Mouse (Mus musculus): ENCODE results near the gene Csgalnact2. TPM values are rescaled to one million over a fixed set of nuclear protein-coding genes. Genes with fewer than 3 reads are reported as not detected.

The Csgalnact2 gene
- polyA plus RNA-seq, 1 experiment from 2014 or later: 6.3 TPM

GRCm38 (mm10) chr6:118150538-118150937 is 11.6 kb upstream of the Csgalnact2 start:
- no peaks in the 10 kb centered on the region for H3K36me3 ChIP-seq (replicated peaks; ENCODE audit: insufficient read depth, low read length)
- H3K27me3 ChIP-seq (ENCODE audit: insufficient read depth, low read length): no peaks in the 10 kb centered on the region
- H3K9me3 ChIP-seq (ENCODE audit: low read length): no peaks in the 10 kb centered on the region
- H3K9ac ChIP-seq (replicated peaks): no peak overlapping the region
- ATAC-seq: no peak
- H3K4me3 ChIP-seq (ENCODE audit: low read depth, low read length): no peak overlapping the region
- 59% methylated on average over 2 of the region's 2 CpGs for WGBS (ENCODE audit: insufficient replicate concordance)
- H3K4me1 ChIP-seq (ENCODE audit: insufficient read depth): no peaks in the 10 kb centered on the region
- TF ChIP-seq CTCF (IDR thresholded peaks at IDR 0.05; ENCODE audit: low read depth) (no peak), EP300 (IDR thresholded peaks at IDR 0.05; ENCODE audit: low read depth) (no peak)
- H3K4me2 ChIP-seq (ENCODE audit: low read depth, low read length): no peak overlapping the region
- no peak overlapping the region for H3K27ac ChIP-seq (ENCODE audit: low read depth)
- no peak for DNase-seq

GRCm38 (mm10) chr6:118150128-118150527 is 11.2 kb upstream of the Csgalnact2 start:
- 68% methylated on average over 4 of the region's 4 CpGs for WGBS (ENCODE audit: insufficient replicate concordance)
- DNase-seq: no peak

GRCm38 (mm10) chr6:118140961-118141360 is 2.0 kb upstream of the Csgalnact2 start:
- no peak for DNase-seq
- Histone ChIP-seq H3K4me1 (ENCODE audit: insufficient read depth) (no peaks in the 10 kb centered on the region; the same call in 1 of the 2 replicates), H3K9ac (replicated peaks) (no peak overlapping the region), H3K9me3 (ENCODE audit: low read length) (peaks cover 7% of the 10 kb centered on the region; the same call in 1 of the 2 replicates), H3K27me3 (ENCODE audit: insufficient read depth, low read length) (no peaks in the 10 kb centered on the region), H3K4me3 (ENCODE audit: low read depth, low read length) (no peak overlapping the region), H3K36me3 (replicated peaks; ENCODE audit: insufficient read depth, low read length) (no peaks in the 10 kb centered on the region), H3K27ac (ENCODE audit: low read depth) (no peak overlapping the region), H3K4me2 (ENCODE audit: low read depth, low read length) (no peak overlapping the region)
- TF ChIP-seq EP300 (IDR thresholded peaks at IDR 0.05; ENCODE audit: low read depth): no peak
- TF ChIP-seq CTCF (IDR thresholded peaks at IDR 0.05; ENCODE audit: low read depth): no peak
- WGBS (ENCODE audit: insufficient replicate concordance): 58% methylated on average over 6 of the region's 6 CpGs
- ATAC-seq: no peak

More at GRCm38 (mm10) chr6:118150128-118150527, 11.2 kb upstream of the Csgalnact2 start:
- no peak for ATAC-seq
- Histone ChIP-seq H3K36me3 (replicated peaks; ENCODE audit: insufficient read depth, low read length) (no peaks in the 10 kb centered on the region), H3K27ac (ENCODE audit: low read depth) (no peak overlapping the region), H3K4me2 (ENCODE audit: low read depth, low read length) (no peak overlapping the region), H3K27me3 (ENCODE audit: insufficient read depth, low read length) (no peaks in the 10 kb centered on the region), H3K4me1 (ENCODE audit: insufficient read depth) (no peaks in the 10 kb centered on the region), H3K9ac (replicated peaks) (no peak overlapping the region), H3K9me3 (ENCODE audit: low read length) (no peaks in the 10 kb centered on the region), H3K4me3 (ENCODE audit: low read depth, low read length) (no peak overlapping the region)
- TF ChIP-seq EP300 (IDR thresholded peaks at IDR 0.05; ENCODE audit: low read depth) (no peak), CTCF (IDR thresholded peaks at IDR 0.05; ENCODE audit: low read depth) (no peak)

- TF ChIP-seq EP300 (IDR thresholded peaks at IDR 0.05; ENCODE audit: low read depth) (no peak), CTCF (IDR thresholded peaks at IDR 0.05; ENCODE audit: low read depth) (no peak)
- Histone ChIP-seq H3K4me3 (ENCODE audit: low read depth, low read length) (0 out of 2 replicates have a peak overlapping the region, but pooled peaks have one; percentile 81), H3K4me1 (ENCODE audit: insufficient read depth) (peaks cover 5% of the 10 kb centered on the region), H3K27ac (ENCODE audit: low read depth) (no peak overlapping the region), H3K36me3 (replicated peaks; ENCODE audit: insufficient read depth, low read length) (no peaks in the 10 kb centered on the region), H3K9me3 (ENCODE audit: low read length) (no peaks in the 10 kb centered on the region), H3K4me2 (ENCODE audit: low read depth, low read length) (peak overlapping the region; percentile 81), H3K9ac (replicated peaks) (no peak overlapping the region), H3K27me3 (ENCODE audit: insufficient read depth, low read length) (no peaks in the 10 kb centered on the region)
- WGBS (ENCODE audit: insufficient replicate concordance): 32% methylated on average over 2 of the region's 2 CpGs
- DNase-seq (no peak), ATAC-seq (no peak)
Observed at GRCm38 (mm10) chr6:118137148-118137547, 1.8 kb downstream of the Csgalnact2 start.

DNA sequence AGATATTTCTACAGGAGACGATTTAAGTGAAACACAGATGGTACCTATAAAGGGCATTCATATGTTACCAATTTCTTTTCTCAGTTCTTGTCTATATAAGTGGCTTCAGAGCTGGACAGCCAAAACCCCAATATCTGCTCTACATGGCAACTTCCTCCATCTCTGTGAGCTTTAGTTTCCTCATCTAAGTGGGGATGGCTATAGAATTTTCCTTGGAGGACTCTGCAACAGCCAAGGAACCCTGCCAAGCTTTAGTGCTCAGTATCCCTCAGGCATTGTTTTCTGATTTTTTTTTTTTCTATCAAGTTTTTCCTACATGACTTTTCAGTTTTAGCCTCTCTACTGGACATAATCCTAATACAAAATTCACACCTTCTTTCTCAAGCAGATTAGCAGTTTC is 4.5 kb downstream of the Csgalnact2 start:
- H3K36me3 ChIP-seq (replicated peaks; ENCODE audit: insufficient read depth, low read length): no peaks in the 10 kb centered on the region
- H3K4me2 ChIP-seq (ENCODE audit: low read depth, low read length): no peak overlapping the region
- no peaks in the 10 kb centered on the region for H3K27me3 ChIP-seq (ENCODE audit: insufficient read depth, low read length)
- WGBS (ENCODE audit: insufficient replicate concordance): 55% methylated on average over 1 of the region's 1 CpGs
- ATAC-seq (no peak), DNase-seq (no peak)
- no peak overlapping the region for H3K4me3 ChIP-seq (ENCODE audit: low read depth, low read length)
- H3K9me3 ChIP-seq (ENCODE audit: low read length): no peaks in the 10 kb centered on the region
- H3K9ac ChIP-seq (replicated peaks): no peak overlapping the region
- TF ChIP-seq CTCF (IDR thresholded peaks at IDR 0.05; ENCODE audit: low read depth): no peak
- no peak for TF ChIP-seq EP300 (IDR thresholded peaks at IDR 0.05; ENCODE audit: low read depth)
- H3K27ac ChIP-seq (ENCODE audit: low read depth): no peak overlapping the region
- peaks cover 5% of the 10 kb centered on the region for H3K4me1 ChIP-seq (ENCODE audit: insufficient read depth)

DNA sequence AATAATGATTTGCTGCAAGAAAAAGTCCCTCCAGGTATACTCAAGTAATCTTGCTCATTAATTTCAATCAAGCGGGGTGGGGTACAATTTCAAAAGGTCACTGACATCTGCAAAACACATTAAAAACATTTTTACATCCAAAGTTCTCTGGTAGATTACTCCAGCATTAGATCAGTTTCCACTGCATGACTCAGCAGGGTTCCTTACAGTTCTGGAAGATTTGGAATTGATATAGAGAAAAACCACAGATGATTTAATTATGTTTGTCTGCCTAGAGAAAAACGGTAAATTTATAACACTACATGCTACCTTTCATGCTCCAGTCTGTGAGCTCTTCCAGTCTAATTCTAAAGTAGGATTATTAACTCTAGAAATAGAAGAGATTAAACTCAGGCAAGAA is 8.9 kb downstream of the Csgalnact2 start:
- no peaks in the 10 kb centered on the region for H3K9me3 ChIP-seq (ENCODE audit: low read length)
- no peak overlapping the region for H3K4me3 ChIP-seq (ENCODE audit: low read depth, low read length)
- H3K36me3 ChIP-seq (replicated peaks; ENCODE audit: insufficient read depth, low read length): 0 out of 2 replicates have a peak, but pooled peaks cover 6% of the 10 kb centered on the region
- peaks cover 13% of the 10 kb centered on the region for H3K4me1 ChIP-seq (ENCODE audit: insufficient read depth)
- H3K4me2 ChIP-seq (ENCODE audit: low read depth, low read length): no peak overlapping the region
- WGBS (ENCODE audit: insufficient replicate concordance): 57% methylated on average over 2 of the region's 2 CpGs
- H3K27ac ChIP-seq (ENCODE audit: low read depth): no peak overlapping the region
- TF ChIP-seq EP300 (IDR thresholded peaks at IDR 0.05; ENCODE audit: low read depth): no peak
- TF ChIP-seq CTCF (IDR thresholded peaks at IDR 0.05; ENCODE audit: low read depth): no peak
- ATAC-seq (no peak), DNase-seq (no peak)
- H3K27me3 ChIP-seq (ENCODE audit: insufficient read depth, low read length): no peaks in the 10 kb centered on the region
- no peak overlapping the region for H3K9ac ChIP-seq (replicated peaks)
